ENCODE assay signal across 11 mouse cellular contexts in the genomic region with DNA sequence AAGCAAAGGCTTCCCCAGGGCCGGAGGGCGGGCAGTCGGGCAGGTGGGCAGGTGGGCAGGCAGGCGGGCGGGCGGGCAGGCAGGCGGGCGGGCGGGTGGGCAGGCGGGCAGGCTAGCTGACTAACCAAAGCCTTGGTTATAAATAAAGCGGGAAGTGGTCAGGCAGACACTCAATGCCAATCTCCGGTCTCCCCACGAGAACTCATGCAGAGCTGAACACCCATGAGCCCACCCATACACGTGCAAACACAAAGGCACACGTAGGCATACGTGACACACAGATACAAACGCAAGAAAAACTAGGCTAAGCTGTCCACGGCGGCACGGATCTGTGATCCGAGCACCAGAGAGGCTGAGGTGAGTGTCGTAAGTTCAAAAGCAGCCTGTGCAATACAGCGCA.
"Had no signal": no experiment of that assay in that cellular context is flagged by ENCODE, and none has a peak within 500 bp of the region (broad histone marks: within the 10 kb centered on the region; RNA-seq: fewer than 3 reads in every experiment).

No protein-coding gene starts in this region.

- DNase-seq: kidney, adult 11 months; kidney, postnatal 10 days; kidney, postnatal 4 days; lung, adult 2 months; lung, postnatal 36 days had no signal

- H3K27ac ChIP-seq: layer of hippocampus, adult 2 months; midbrain, embryonic 15.5 days; stomach, postnatal 0 days had no signal

- H3K9me3 ChIP-seq: limb, embryonic 12.5 days; midbrain, embryonic 15.5 days had no signal

- H3K9ac ChIP-seq: midbrain, embryonic 15.5 days had no signal

- H3K36me3 ChIP-seq: midbrain, embryonic 15.5 days had no signal

- H3K4me2 ChIP-seq: limb, embryonic 12.5 days; midbrain, embryonic 11.5 days; midbrain, embryonic 15.5 days had no signal

- H3K4me3 ChIP-seq: layer of hippocampus, adult 2 months; limb, embryonic 12.5 days; midbrain, embryonic 15.5 days had no signal

- H3K27me3 ChIP-seq: limb, embryonic 12.5 days; midbrain, embryonic 15.5 days had no signal

- ATAC-seq: lung, postnatal 0 days; midbrain, embryonic 15.5 days had no signal
